Mouse (Mus musculus) lung, embryonic 15.5 days (tissue): ENCODE data around the gene Kxd1. TPM values are rescaled to one million over a fixed set of nuclear protein-coding genes. Genes with fewer than 3 reads are reported as not detected.

ENCODE experiments used
- ATAC-seq: fragments of 200-750 bp; cut with Nextera tagmentation; 2 replicates; pipeline ENCODE4 v1.8.0; 2017; ENCODE audit warnings: moderate number of reproducible peaks, borderline replicate concordance; ENCODE audit not compliant: low FRiP score, low TSS enrichment; ENCODE audit errors: extremely low read depth
- H3K27ac ChIP-seq: fragments of 300-500 bp; sonication (generic); 2 replicates; pipeline ENCODE4 v1.5.1; 2015; ENCODE audit warnings: moderate library complexity, mild to moderate bottlenecking, inconsistent platforms
- H3K27me3 ChIP-seq: fragments of 300-500 bp; sonication (generic); 2 replicates; pipeline ENCODE4 v1.6.1; 2015; ENCODE audit warnings: inconsistent platforms
- H3K36me3 ChIP-seq: fragments of 300-500 bp; sonication (generic); 2 replicates; pipeline ENCODE4 v1.6.1; 2015; ENCODE audit warnings: inconsistent platforms
- H3K4me1 ChIP-seq: fragments of 300-500 bp; sonication (generic); 2 replicates; pipeline ENCODE4 v1.6.1; 2015; ENCODE audit warnings: inconsistent platforms
- H3K4me2 ChIP-seq: fragments of 300-500 bp; sonication (generic); 2 replicates; pipeline ENCODE4 v1.6.1; 2015; ENCODE audit warnings: inconsistent platforms, mild to moderate bottlenecking, moderate library complexity
- H3K4me3 ChIP-seq: fragments of 300-500 bp; sonication (generic); 2 replicates; pipeline ENCODE4 v1.5.1; 2015; ENCODE audit warnings: mild to moderate bottlenecking, inconsistent platforms
- H3K9ac ChIP-seq: fragments of 300-500 bp; sonication (generic); 2 replicates; pipeline ENCODE4 v1.6.1; 2015; ENCODE audit warnings: inconsistent platforms
- H3K9me3 ChIP-seq: fragments of 300-500 bp; sonication (generic); 2 replicates; pipeline ENCODE4 v1.6.1; 2016; ENCODE audit warnings: inconsistent platforms
- WGBS: fragments of 180-500 bp; shearing (Covaris S2); methylation state at CpG from one replicate; pipeline ENCODE4 v1.1.7; 2015; 5-methylcytosine and 5-hydroxymethylcytosine counted together
- polyA plus RNA-seq: library from polyadenylated mRNA; unstranded; fragments of >200 nt; fragmentation: Nextera tagmentation; extraction: Ambion mirVana; gene quantifications from 2 replicates; pipeline ENCODE4 v1.2.1, GENCODE M21; 2015

Gene Kxd1
- polyA plus RNA-seq, 1 experiment from 2014 or later: 54.4 TPM

GRCm38 (mm10) chr8:70509281-70509952 is 18.3 kb downstream of the Kxd1 start:
- Histone ChIP-seq H3K9ac (peak overlapping the region; percentile 99), H3K4me2 (peak overlapping the region; percentile 73), H3K27me3 (no peaks in the 10 kb centered on the region), H3K4me1 (peaks cover 57% of the 10 kb centered on the region), H3K36me3 (peaks cover 28% of the 10 kb centered on the region), H3K9me3 (no peaks in the 10 kb centered on the region), H3K27ac (peak overlapping the region; percentile 98; the same call in 1 of the 2 replicates), H3K4me3 (peak overlapping the region; percentile 98)
- 7% methylated on average over 25 of the region's 25 CpGs for WGBS
- no peak for ATAC-seq

GRCm38 (mm10) chr8:70507027-70507393 is 20.7 kb downstream of the Kxd1 start:
- Histone ChIP-seq H3K9ac (no peak overlapping the region), H3K36me3 (peaks cover 20% of the 10 kb centered on the region), H3K4me1 (peaks cover 73% of the 10 kb centered on the region), H3K4me3 (peak overlapping the region; percentile 79), H3K27ac (peak overlapping the region; percentile 29), H3K27me3 (peaks cover 9% of the 10 kb centered on the region), H3K9me3 (no peaks in the 10 kb centered on the region), H3K4me2 (peak overlapping the region; percentile 88)
- no peak for ATAC-seq
- WGBS: 56% methylated on average over 5 of the region's 5 CpGs

- WGBS: 2% methylated on average over 39 of the region's 40 CpGs
- peak within 1 kb of the TSS; percentile 96 for H3K27ac ChIP-seq
- H3K9ac ChIP-seq: peak within 1 kb of the TSS; percentile 94
- peaks cover 73% of the 10 kb centered on the region for H3K4me1 ChIP-seq
- peak within 1 kb of the TSS; percentile 79 for H3K4me3 ChIP-seq
- no peaks in the 10 kb centered on the region for H3K9me3 ChIP-seq
- H3K4me2 ChIP-seq: peak within 1 kb of the TSS; percentile 88
- peaks cover 20% of the 10 kb centered on the region for H3K36me3 ChIP-seq
- H3K27me3 ChIP-seq: peaks cover 14% of the 10 kb centered on the region
- ATAC-seq: peak; percentile 88
These were observed 21.3 kb downstream of the Kxd1 start, which contains the start of gene Rex1bd for GRCm38 (mm10) chr8:70506328-70507026. TSS of gene Rex1bd (minus strand) at chr8:70506752.

- Histone ChIP-seq H3K36me3 (peaks cover 20% of the 10 kb centered on the region), H3K27ac (peak overlapping the region; percentile 96), H3K4me1 (peaks cover 76% of the 10 kb centered on the region), H3K9ac (peak overlapping the region; percentile 94), H3K4me3 (peak overlapping the region; percentile 79), H3K27me3 (peaks cover 21% of the 10 kb centered on the region), H3K9me3 (no peaks in the 10 kb centered on the region), H3K4me2 (peak overlapping the region; percentile 88)
- peak; percentile 9 for ATAC-seq
- WGBS: 29% methylated on average over 32 of the region's 32 CpGs
These were observed 21.9 kb downstream of the Kxd1 start for GRCm38 (mm10) chr8:70505698-70506327.

GRCm38 (mm10) chr8:70504851-70505250 is 22.9 kb downstream of the Kxd1 start:
- 86% methylated on average over 3 of the region's 3 CpGs for WGBS
- no peak for ATAC-seq
- H3K27ac ChIP-seq: no peak overlapping the region
- H3K4me2 ChIP-seq: 0 out of 2 replicates have a peak overlapping the region, but pooled peaks have one; percentile 88
- H3K9me3 ChIP-seq: no peaks in the 10 kb centered on the region
- peaks cover 31% of the 10 kb centered on the region for H3K27me3 ChIP-seq
- peaks cover 20% of the 10 kb centered on the region for H3K36me3 ChIP-seq
- H3K9ac ChIP-seq: no peak overlapping the region
- no peak overlapping the region; the same call in 1 of the 2 replicates for H3K4me3 ChIP-seq
- H3K4me1 ChIP-seq: peaks cover 81% of the 10 kb centered on the region

GRCm38 (mm10) chr8:70504291-70504716 is 23.5 kb downstream of the Kxd1 start:
- Histone ChIP-seq H3K4me1 (peaks cover 81% of the 10 kb centered on the region), H3K9me3 (no peaks in the 10 kb centered on the region), H3K4me2 (0 out of 2 replicates have a peak overlapping the region, but pooled peaks have one; percentile 88), H3K27me3 (peaks cover 33% of the 10 kb centered on the region), H3K9ac (no peak overlapping the region), H3K27ac (no peak overlapping the region), H3K36me3 (peaks cover 20% of the 10 kb centered on the region), H3K4me3 (no peak overlapping the region)
- no peak for ATAC-seq
- WGBS: 48% methylated on average over 16 of the region's 16 CpGs

- Histone ChIP-seq H3K9me3 (no peaks in the 10 kb centered on the region), H3K27ac (no peak overlapping the region; the same call in 1 of the 2 replicates), H3K27me3 (peaks cover 44% of the 10 kb centered on the region), H3K4me1 (peaks cover 71% of the 10 kb centered on the region), H3K36me3 (peaks cover 14% of the 10 kb centered on the region), H3K4me3 (no peak overlapping the region; the same call in 1 of the 2 replicates), H3K4me2 (no peak overlapping the region), H3K9ac (no peak overlapping the region)
- no peak for ATAC-seq
- 15% methylated on average over 46 of the region's 46 CpGs for WGBS
These were observed 24.6 kb downstream of the Kxd1 start for GRCm38 (mm10) chr8:70503062-70503750.

- peaks cover 8% of the 10 kb centered on the region for H3K36me3 ChIP-seq
- H3K9ac ChIP-seq: no peak overlapping the region
- H3K9me3 ChIP-seq: no peaks in the 10 kb centered on the region
- H3K4me1 ChIP-seq: peaks cover 67% of the 10 kb centered on the region
- no peak overlapping the region for H3K4me3 ChIP-seq
- no peak overlapping the region; the same call in 1 of the 2 replicates for H3K27ac ChIP-seq
- WGBS: 39% methylated on average over 12 of the region's 12 CpGs
- peaks cover 47% of the 10 kb centered on the region for H3K27me3 ChIP-seq
- no peak overlapping the region for H3K4me2 ChIP-seq
- no peak for ATAC-seq
These were observed 25.2 kb downstream of the Kxd1 start for GRCm38 (mm10) chr8:70502540-70502939.

- H3K9ac ChIP-seq: no peak overlapping the region
These were observed 25.8 kb downstream of the Kxd1 start for GRCm38 (mm10) chr8:70501820-70502529.

GRCm38 (mm10) chr8:70500386-70501301 is 27.1 kb downstream of the Kxd1 start:
- H3K9me3 ChIP-seq: no peaks in the 10 kb centered on the region
- 0 out of 2 replicates have a peak overlapping the region, but pooled peaks have one; percentile 6 for H3K4me3 ChIP-seq
- WGBS: 8% methylated on average over 39 of the region's 39 CpGs
- no peak overlapping the region for H3K9ac ChIP-seq
- peak overlapping the region; percentile 33 for H3K4me2 ChIP-seq
- ATAC-seq: no peak
- no peak overlapping the region for H3K27ac ChIP-seq
- H3K36me3 ChIP-seq: no peaks in the 10 kb centered on the region
- H3K27me3 ChIP-seq: peaks cover 66% of the 10 kb centered on the region
- peaks cover 59% of the 10 kb centered on the region for H3K4me1 ChIP-seq

More at GRCm38 (mm10) chr8:70501820-70502529, 25.8 kb downstream of the Kxd1 start:
- no peak overlapping the region for H3K27ac ChIP-seq
- H3K36me3 ChIP-seq: peaks cover 3% of the 10 kb centered on the region; the same call in 1 of the 2 replicates
- peaks cover 63% of the 10 kb centered on the region for H3K4me1 ChIP-seq
- no peaks in the 10 kb centered on the region for H3K9me3 ChIP-seq
- H3K4me2 ChIP-seq: no peak overlapping the region
- H3K4me3 ChIP-seq: no peak overlapping the region
- peaks cover 53% of the 10 kb centered on the region for H3K27me3 ChIP-seq
- 18% methylated on average over 23 of the region's 23 CpGs for WGBS
- no peak for ATAC-seq
